Mouse (Mus musculus): ENCODE data around the gene Elavl2. TPM values are rescaled to one million over a fixed set of nuclear protein-coding genes. Genes with fewer than 3 reads are reported as not detected.

Elavl2 gene
- total and polyA plus RNA-seq, 2 experiments from 2014 or later: 80.6 to 107 TPM

DNA sequence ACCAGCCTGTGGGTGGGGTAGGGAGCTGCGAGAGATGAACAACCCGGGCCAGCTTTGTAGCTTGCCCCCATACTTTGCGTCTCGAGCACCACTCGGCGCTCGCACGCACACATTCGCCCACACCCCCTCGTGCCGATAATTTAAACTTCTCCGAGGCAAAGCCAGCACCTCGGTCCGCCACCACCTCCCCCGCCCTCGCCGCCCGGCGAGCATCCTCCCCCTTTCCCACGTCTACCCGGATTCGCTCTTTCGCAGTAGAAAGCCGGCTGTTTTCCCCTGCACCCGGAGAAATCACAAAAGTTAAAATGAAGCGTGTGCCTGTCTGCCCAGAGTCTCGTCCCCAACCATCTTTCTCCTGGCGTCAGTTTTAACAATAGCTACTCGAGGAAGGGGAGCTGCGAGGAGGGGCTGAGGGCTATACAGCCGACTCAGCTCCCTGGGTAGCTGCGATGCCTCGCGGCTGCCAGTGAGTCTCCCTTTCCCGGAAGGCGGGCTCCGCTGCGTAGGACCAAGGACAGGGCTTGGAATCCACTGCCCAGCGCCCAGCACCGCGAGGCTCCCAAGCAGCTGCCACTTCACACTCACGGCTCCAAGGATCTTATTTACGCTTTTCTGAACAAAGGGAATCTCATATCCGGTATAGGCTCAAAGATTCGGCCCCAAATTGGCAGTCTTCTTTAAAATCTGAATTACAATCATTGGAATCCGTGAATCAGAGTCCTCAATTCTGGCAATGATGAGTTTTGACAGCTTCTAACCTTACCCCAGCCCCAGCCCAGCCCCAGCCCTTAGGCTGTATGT is 25.8 kb downstream of the Elavl2 start:
- H3K4me2 ChIP-seq (ENCODE audit: low read depth, low read length, poor library complexity, severe bottlenecking): peak overlapping the region; percentile 78
- peak; percentile 14; the same call in 1 of the 2 replicates for ATAC-seq (ENCODE audit: low FRiP score)
- peak overlapping the region; percentile 84 for H3K27ac ChIP-seq (ENCODE audit: low read depth, low read length)
- no peaks in the 10 kb centered on the region for H3K27me3 ChIP-seq (ENCODE audit: insufficient read depth, low read length)
- peak; percentile 67 for DNase-seq (ENCODE audit: low spot score)
- peak overlapping the region; percentile 88 for H3K4me3 ChIP-seq (ENCODE audit: low read depth, low read length)
- no peaks in the 10 kb centered on the region for H3K36me3 ChIP-seq (ENCODE audit: insufficient read depth, low read length)
- peak overlapping the region; percentile 83 for H3K9ac ChIP-seq (replicated peaks; ENCODE audit: low read length, poor library complexity, severe bottlenecking)
- H3K9me3 ChIP-seq (ENCODE audit: low read length): no peaks in the 10 kb centered on the region
- under 1% methylated on average over 46 of the region's 46 CpGs for WGBS
- peaks cover 2% of the 10 kb centered on the region; the same call in 1 of the 2 replicates for H3K4me1 ChIP-seq (ENCODE audit: insufficient read depth, low read length)
- TF ChIP-seq CTCF (IDR thresholded peaks at IDR 0.05): no peak

DNA sequence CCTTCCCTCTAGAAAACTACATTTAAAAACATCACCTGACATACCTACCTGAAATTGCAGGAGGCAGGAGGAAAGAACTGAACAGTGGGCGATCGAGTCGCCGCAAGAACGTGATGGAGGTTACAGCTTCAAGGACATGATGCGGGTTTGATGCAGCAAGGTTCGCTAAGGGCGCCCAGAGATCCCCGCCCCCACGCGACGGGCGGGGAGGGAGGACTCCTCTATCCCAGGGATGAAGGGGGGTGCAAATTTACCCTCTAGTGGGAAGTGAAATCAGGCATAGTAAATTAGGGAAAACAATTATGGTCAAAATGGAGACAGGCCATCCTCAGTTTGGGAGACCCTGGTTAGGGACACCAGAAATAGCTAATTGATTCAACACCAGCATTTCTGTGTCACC is 27.7 kb downstream of the Elavl2 start:
- DNase-seq (ENCODE audit: low spot score): no peak
- Histone ChIP-seq H3K4me2 (ENCODE audit: low read depth, low read length, poor library complexity, severe bottlenecking) (peak overlapping the region; percentile 78), H3K4me1 (ENCODE audit: insufficient read depth, low read length) (peaks cover 2% of the 10 kb centered on the region; the same call in 1 of the 2 replicates), H3K9ac (replicated peaks; ENCODE audit: low read length, poor library complexity, severe bottlenecking) (peak overlapping the region; percentile 78), H3K27ac (ENCODE audit: low read depth, low read length) (peak overlapping the region; percentile 77; the same call in 1 of the 2 replicates), H3K4me3 (ENCODE audit: low read depth, low read length) (peak overlapping the region; percentile 88), H3K9me3 (ENCODE audit: low read length) (no peaks in the 10 kb centered on the region), H3K36me3 (ENCODE audit: insufficient read depth, low read length) (no peaks in the 10 kb centered on the region), H3K27me3 (ENCODE audit: insufficient read depth, low read length) (no peaks in the 10 kb centered on the region)
- no peak for ATAC-seq (ENCODE audit: low FRiP score)
- WGBS: 7% methylated on average over 13 of the region's 13 CpGs
- no peak for TF ChIP-seq CTCF (IDR thresholded peaks at IDR 0.05)

DNA sequence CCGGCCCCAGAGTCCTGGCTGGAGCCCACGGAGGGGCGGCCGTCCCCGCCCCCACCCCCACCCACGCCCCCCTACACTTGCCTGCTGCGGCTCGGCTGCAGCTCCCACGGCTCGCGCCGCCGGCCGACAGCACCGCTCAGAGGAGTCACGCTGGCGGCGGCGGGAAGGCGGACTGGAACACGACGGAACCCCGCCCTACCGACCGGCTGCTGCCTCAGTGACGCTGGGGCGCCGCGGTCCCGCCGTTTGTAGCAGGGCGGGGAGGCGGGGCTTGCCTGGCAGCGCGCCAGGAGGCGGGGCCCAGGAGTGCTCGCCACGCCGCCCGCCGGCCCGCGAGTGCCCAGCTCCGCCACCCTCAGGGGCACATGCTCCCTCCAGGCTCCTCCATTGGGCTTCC is 28.8 kb downstream of the Elavl2 start:
- H3K27me3 ChIP-seq (ENCODE audit: insufficient read depth, low read length): no peaks in the 10 kb centered on the region
- H3K9ac ChIP-seq (replicated peaks; ENCODE audit: low read length, poor library complexity, severe bottlenecking): peak overlapping the region; percentile 78
- H3K27ac ChIP-seq (ENCODE audit: low read depth, low read length): peak overlapping the region; percentile 77
- ATAC-seq (ENCODE audit: low FRiP score): peak; percentile 64
- DNase-seq (ENCODE audit: low spot score): peak; percentile 89
- WGBS: under 1% methylated on average over 25 of the region's 44 CpGs
- H3K36me3 ChIP-seq (ENCODE audit: insufficient read depth, low read length): no peaks in the 10 kb centered on the region
- no peak; the same call in 1 of the 2 replicates for TF ChIP-seq CTCF (IDR thresholded peaks at IDR 0.05)
- peaks cover 2% of the 10 kb centered on the region; the same call in 1 of the 2 replicates for H3K4me1 ChIP-seq (ENCODE audit: insufficient read depth, low read length)
- H3K4me3 ChIP-seq (ENCODE audit: low read depth, low read length): peak overlapping the region; percentile 88
- peak overlapping the region; percentile 78 for H3K4me2 ChIP-seq (ENCODE audit: low read depth, low read length, poor library complexity, severe bottlenecking)
- no peaks in the 10 kb centered on the region for H3K9me3 ChIP-seq (ENCODE audit: low read length)

DNA sequence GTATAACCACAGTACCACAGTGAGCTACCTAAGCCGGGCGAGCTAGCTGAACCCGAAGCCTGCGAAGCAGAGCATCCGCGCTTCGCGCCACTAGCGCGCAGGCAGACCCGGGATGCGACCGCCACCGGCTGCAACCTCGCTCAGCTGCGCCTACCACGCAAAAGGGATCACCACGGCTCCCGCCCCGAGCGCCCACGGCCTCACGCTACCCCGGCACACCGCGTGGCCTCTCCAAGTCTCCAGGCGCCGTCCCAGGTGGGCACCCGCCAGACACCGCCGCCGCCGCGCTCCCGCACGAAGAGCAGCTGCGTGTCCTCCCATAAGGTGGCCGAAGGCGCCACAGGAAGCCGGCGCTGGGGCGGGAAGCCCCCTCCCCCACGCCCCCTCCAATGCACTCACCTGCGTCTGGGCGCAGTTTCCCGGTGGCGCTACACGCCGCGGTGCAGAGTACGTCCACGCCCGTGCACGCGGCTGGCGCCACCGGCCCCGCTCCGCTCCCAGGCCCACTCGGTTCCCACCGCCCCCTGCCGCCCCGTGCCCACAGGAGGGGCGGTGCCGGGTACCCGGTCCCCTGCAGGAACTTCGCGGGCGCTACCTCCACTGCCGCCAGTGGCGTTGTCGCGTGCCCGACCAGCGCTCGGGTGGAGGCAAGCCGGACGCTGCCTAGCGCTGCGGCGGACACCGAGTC is 29.3 kb downstream of the Elavl2 start:
- WGBS: 2% methylated on average over 59 of the region's 82 CpGs
- no peaks in the 10 kb centered on the region for H3K36me3 ChIP-seq (ENCODE audit: insufficient read depth, low read length)
- peak overlapping the region; percentile 78 for H3K4me2 ChIP-seq (ENCODE audit: low read depth, low read length, poor library complexity, severe bottlenecking)
- H3K4me1 ChIP-seq (ENCODE audit: insufficient read depth, low read length): peaks cover 2% of the 10 kb centered on the region; the same call in 1 of the 2 replicates
- peak overlapping the region; percentile 77 for H3K27ac ChIP-seq (ENCODE audit: low read depth, low read length)
- no peak for DNase-seq (ENCODE audit: low spot score)
- peak overlapping the region; percentile 88 for H3K4me3 ChIP-seq (ENCODE audit: low read depth, low read length)
- TF ChIP-seq CTCF (IDR thresholded peaks at IDR 0.05): no peak; the same call in 1 of the 2 replicates
- H3K9ac ChIP-seq (replicated peaks; ENCODE audit: low read length, poor library complexity, severe bottlenecking): peak overlapping the region; percentile 78
- no peaks in the 10 kb centered on the region for H3K27me3 ChIP-seq (ENCODE audit: insufficient read depth, low read length)
- peak; percentile 59 for ATAC-seq (ENCODE audit: low FRiP score)
- H3K9me3 ChIP-seq (ENCODE audit: low read length): no peaks in the 10 kb centered on the region

DNA sequence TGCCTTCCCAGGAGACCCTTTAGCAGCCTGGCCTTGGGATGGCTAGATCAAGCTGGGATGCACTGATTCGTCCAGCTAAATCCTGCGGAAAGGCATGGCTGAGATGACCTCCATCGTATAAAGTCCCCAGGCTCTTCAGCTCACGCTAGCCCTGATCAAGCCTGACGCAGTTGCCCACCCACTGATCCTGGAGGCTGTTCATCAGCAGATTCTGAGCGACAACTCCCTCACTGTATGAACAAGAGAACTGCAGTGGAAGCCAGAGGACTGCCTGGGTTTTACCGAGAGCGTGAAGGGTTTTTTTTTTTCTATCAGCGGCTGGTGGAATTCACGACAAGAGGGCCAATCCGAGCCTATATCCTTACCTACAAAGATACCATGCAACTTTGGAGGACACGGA is 35.3 kb downstream of the Elavl2 start:
- DNase-seq (ENCODE audit: low spot score) (no peak), ATAC-seq (ENCODE audit: low FRiP score) (no peak)
- Histone ChIP-seq H3K9me3 (ENCODE audit: low read length) (no peaks in the 10 kb centered on the region), H3K27ac (ENCODE audit: low read depth, low read length) (no peak overlapping the region), H3K4me1 (ENCODE audit: insufficient read depth, low read length) (peaks cover 2% of the 10 kb centered on the region; the same call in 1 of the 2 replicates), H3K36me3 (ENCODE audit: insufficient read depth, low read length) (no peaks in the 10 kb centered on the region), H3K4me2 (ENCODE audit: low read depth, low read length, poor library complexity, severe bottlenecking) (no peak overlapping the region), H3K4me3 (ENCODE audit: low read depth, low read length) (no peak overlapping the region), H3K9ac (replicated peaks; ENCODE audit: low read length, poor library complexity, severe bottlenecking) (no peak overlapping the region), H3K27me3 (ENCODE audit: insufficient read depth, low read length) (no peaks in the 10 kb centered on the region)
- WGBS: 73% methylated on average over 12 of the region's 12 CpGs
- TF ChIP-seq CTCF (IDR thresholded peaks at IDR 0.05): no peak
